Mouse (Mus musculus) heart, embryonic 10.5 days (tissue): Measurements from ENCODE around the gene Crygd. TPM values are rescaled to one million over a fixed set of nuclear protein-coding genes. Genes with fewer than 3 reads are reported as not detected.
"Not testable (repeated sequence)": the region's sequence is repeated elsewhere in the genome, so short reads cannot be mapped to it uniquely, and the experiment has no call there.

Experiments
- DNase-seq: peaks from one replicate; pipeline ENCODE4 v3.0.0-alpha.2; 2017; ENCODE audit warnings: low spot score
- H3K27ac ChIP-seq: fragments of 300-500 bp; sonication (generic); 2 replicates; pipeline ENCODE4 v1.5.1; 2016; ENCODE audit warnings: mild to moderate bottlenecking
- H3K27me3 ChIP-seq: fragments of 300-500 bp; sonication (generic); 2 replicates; pipeline ENCODE4 v1.6.1; 2016; ENCODE audit warnings: mild to moderate bottlenecking; ENCODE audit not compliant: poor library complexity, insufficient read depth, severe bottlenecking
- H3K36me3 ChIP-seq: fragments of 300-500 bp; sonication (generic); 2 replicates; pipeline ENCODE4 v1.6.1; 2016; ENCODE audit warnings: mild to moderate bottlenecking, moderate library complexity
- H3K4me1 ChIP-seq: fragments of 300-500 bp; sonication (generic); 2 replicates; pipeline ENCODE4 v1.6.1; 2016; ENCODE audit warnings: mild to moderate bottlenecking
- H3K4me3 ChIP-seq: fragments of 300-500 bp; sonication (generic); 2 replicates; pipeline ENCODE4 v1.5.1; 2016; ENCODE audit warnings: mild to moderate bottlenecking, moderate library complexity
- H3K9me3 ChIP-seq: fragments of 300-500 bp; sonication (generic); 2 replicates; pipeline ENCODE4 v1.6.1; 2016; ENCODE audit warnings: mild to moderate bottlenecking, moderate library complexity
- WGBS: fragments of 180-500 bp; shearing (Covaris S2); methylation state at CpG from one replicate; pipeline ENCODE4 v1.1.7; 2016; 5-methylcytosine and 5-hydroxymethylcytosine counted together
- polyA plus RNA-seq: library from polyadenylated mRNA; unstranded; fragments of >200 nt; fragmentation: Nextera tagmentation; extraction: Ambion mirVana; gene quantifications from 2 replicates; pipeline ENCODE4 v1.2.1, GENCODE M21; 2016

Gene Crygd
- polyA plus RNA-seq, 1 experiment from 2014 or later = not detected

DNA sequence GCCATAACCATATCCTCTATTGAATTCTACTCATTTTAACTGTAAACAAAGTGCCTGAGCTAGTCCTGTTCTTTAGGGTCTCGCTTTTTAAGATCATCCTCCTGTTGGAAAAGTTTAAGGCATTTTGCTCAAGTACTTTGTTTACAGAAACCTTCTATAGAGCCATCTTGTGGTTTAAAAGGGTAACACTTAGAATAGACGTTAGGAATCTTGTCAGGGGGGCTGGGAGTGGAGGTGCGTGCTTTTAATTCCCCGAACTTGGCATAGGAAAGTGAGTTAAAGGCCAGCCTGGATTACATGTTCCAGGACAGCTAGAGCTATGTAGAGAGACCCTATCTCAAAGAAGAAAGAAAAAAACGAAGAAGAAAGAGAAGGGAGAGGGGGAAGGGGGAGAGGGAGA, 12.4 kb upstream of the Crygd start:
- no peaks in the 10 kb centered on the region for H3K36me3 ChIP-seq
- no peak overlapping the region for H3K27ac ChIP-seq
- H3K4me1 ChIP-seq = no peaks in the 10 kb centered on the region
- no peak overlapping the region for H3K4me3 ChIP-seq
- no peaks in the 10 kb centered on the region for H3K9me3 ChIP-seq
- H3K27me3 ChIP-seq = no peaks in the 10 kb centered on the region
- no peak for DNase-seq
- 14% methylated on average over 5 of the region's 5 CpGs for WGBS

DNA sequence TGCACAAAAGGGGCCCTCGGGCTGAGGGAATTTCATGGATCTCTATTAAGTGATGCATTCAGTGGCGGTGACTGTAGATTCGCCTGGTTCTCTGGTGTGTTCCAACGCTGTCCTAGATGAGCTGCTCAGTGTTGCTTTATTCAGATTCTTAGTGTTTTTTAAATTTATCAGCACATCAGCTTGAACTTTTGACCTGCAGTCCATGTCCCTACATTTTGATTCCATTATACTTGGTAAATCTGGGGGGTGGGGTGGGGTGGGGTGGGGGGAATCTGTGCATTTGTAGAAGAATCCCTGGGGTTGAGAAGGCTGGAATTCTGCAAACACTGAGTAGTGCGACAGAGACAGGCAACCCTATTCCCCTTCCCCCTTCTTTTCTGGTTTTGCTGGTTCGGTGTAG, 10.3 kb upstream of the Crygd start, which contains the start of gene Crygc:
Crygc (minus strand) TSS at position 101 of the 400 bp plus-strand sequence.
- DNase-seq = no peak
- H3K4me1 ChIP-seq = no peaks in the 10 kb centered on the region
- 70% methylated on average over 6 of the region's 6 CpGs for WGBS
- H3K27ac ChIP-seq = no peak within 1 kb of the TSS
- no peaks in the 10 kb centered on the region for H3K27me3 ChIP-seq
- no peak within 1 kb of the TSS for H3K4me3 ChIP-seq
- no peaks in the 10 kb centered on the region for H3K36me3 ChIP-seq
- H3K9me3 ChIP-seq = no peaks in the 10 kb centered on the region

DNA sequence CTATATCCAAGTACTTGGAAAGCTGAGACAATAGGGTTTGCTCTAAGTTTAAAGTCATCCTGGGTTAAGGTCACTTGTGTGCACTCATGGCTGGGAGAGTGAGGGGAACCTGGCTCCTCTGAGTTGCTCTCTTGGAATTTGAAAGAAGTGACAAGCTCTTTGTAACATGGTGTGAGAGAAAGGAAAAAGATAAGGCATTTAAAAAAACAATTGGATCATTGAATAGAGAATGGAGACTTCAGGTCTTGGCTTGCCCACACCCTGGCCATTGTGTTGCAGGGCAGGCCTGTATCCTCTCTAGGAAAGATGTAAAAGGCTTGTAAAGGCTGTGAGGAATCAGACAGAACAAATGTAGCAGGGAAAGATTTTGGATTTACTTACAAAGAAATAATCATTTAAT, 4.6 kb upstream of the Crygd start:
- Histone ChIP-seq H3K9me3 (no peaks in the 10 kb centered on the region), H3K27ac (no peak overlapping the region), H3K27me3 (no peaks in the 10 kb centered on the region), H3K4me3 (no peak overlapping the region), H3K36me3 (no peaks in the 10 kb centered on the region), H3K4me1 (no peaks in the 10 kb centered on the region)
- no peak for DNase-seq

DNA sequence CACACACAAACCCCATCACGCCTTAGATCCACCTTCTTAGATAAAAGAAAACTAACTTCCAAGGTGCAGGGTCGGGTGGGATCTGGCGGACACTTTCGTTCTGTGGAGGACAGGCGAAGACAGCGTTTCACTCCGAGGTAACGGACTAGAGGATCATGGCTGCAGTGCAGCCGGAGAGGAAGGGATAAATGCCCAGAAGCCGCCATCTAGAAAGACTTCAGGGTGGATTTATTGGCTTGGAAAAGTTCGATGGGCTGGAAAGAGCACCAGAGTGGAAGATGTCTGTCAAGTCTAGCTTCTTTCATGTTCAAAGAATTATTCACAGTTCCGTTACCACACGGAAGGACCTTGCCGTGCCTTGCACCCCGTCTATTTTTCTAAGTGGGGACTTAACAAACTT, 949 bp upstream of the Crygd start:
- no peaks in the 10 kb centered on the region for H3K27me3 ChIP-seq
- no peaks in the 10 kb centered on the region for H3K4me1 ChIP-seq
- no peak for DNase-seq
- H3K4me3 ChIP-seq = no peak overlapping the region
- no peaks in the 10 kb centered on the region for H3K9me3 ChIP-seq
- H3K36me3 ChIP-seq = no peaks in the 10 kb centered on the region
- 90% methylated on average over 15 of the region's 15 CpGs for WGBS
- H3K27ac ChIP-seq = no peak overlapping the region

DNA sequence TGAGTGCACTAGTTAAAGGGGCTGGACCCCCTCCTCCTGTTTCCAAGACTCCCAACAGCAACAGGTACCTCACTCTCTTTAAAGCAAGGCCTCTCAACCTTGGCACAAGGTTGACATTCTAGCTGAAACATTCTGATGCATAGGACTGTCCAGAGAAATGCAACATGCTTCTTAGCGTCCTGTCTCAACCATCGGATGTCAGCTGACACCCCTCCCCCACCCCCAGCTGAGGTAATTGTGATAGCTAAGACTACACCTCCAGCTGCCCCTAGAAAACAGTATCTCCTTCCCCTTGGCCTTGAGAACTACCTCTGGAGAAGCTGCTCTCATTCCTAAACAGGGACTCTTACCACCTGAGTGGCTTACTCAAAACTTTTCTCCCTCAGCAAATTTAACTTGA, 11.1 kb downstream of the Crygd start:
- H3K27ac ChIP-seq = no peak overlapping the region
- H3K4me1 ChIP-seq = peaks cover 7% of the 10 kb centered on the region
- H3K36me3 ChIP-seq = no peaks in the 10 kb centered on the region
- WGBS = 15% methylated on average over 2 of the region's 2 CpGs
- no peaks in the 10 kb centered on the region for H3K27me3 ChIP-seq
- H3K9me3 ChIP-seq = no peaks in the 10 kb centered on the region
- H3K4me3 ChIP-seq = no peak overlapping the region
- no peak for DNase-seq

DNA sequence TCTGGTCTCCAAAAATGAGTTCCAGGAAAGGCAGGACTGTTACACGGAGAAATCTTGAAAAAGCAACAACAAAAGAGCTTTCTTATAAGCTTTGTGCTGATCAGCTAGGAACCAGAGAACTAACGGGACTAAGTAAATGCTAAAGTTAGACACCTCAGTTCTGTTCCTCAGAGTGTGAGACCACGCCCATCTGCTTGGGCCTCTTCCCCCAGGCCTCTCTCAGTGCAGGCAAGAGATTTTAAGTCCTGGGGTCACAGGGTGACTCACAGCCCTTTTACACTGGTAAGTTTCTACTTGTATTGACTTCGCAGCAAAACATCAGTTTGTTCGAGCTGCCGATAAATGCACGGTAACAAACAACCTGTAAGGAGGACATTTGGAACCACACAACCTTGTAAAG, 11.6 kb downstream of the Crygd start:
- H3K27ac ChIP-seq = no peak overlapping the region
- no peaks in the 10 kb centered on the region for H3K9me3 ChIP-seq
- H3K4me1 ChIP-seq = peaks cover 7% of the 10 kb centered on the region
- H3K27me3 ChIP-seq = no peaks in the 10 kb centered on the region
- no peak overlapping the region for H3K4me3 ChIP-seq
- WGBS = 57% methylated on average over 7 of the region's 7 CpGs
- DNase-seq = no peak
- H3K36me3 ChIP-seq = no peaks in the 10 kb centered on the region

DNA sequence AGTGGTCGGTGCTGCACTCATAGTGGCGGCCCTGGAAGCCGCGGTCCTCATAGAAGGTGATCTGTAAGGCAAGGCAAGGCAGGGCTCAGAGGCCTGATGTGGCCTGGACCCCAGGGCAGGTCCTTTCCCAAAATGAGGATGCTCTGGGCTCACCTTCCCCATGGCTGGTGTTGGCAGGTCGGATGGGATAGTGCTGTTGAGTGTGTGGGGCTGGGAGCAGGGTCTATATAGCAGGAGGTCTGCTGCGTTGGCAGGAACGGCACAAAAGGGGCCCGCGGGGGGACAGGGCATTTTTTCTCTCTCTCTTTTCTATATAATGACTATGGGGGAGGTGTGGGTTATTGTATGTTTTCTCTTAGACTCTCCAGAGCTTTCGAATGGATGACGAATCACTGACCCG, 12.3 kb downstream of the Crygd start, which contains the start of gene Cryge:
Cryge (minus strand) TSS at position 198 of the 400 bp plus-strand sequence.
- H3K4me1 ChIP-seq, H3K9me3 ChIP-seq, H3K36me3 ChIP-seq, H3K4me3 ChIP-seq, H3K27me3 ChIP-seq, DNase-seq, H3K27ac ChIP-seq: not testable (repeated sequence)
- 82% methylated on average over 11 of the region's 12 CpGs for WGBS

DNA sequence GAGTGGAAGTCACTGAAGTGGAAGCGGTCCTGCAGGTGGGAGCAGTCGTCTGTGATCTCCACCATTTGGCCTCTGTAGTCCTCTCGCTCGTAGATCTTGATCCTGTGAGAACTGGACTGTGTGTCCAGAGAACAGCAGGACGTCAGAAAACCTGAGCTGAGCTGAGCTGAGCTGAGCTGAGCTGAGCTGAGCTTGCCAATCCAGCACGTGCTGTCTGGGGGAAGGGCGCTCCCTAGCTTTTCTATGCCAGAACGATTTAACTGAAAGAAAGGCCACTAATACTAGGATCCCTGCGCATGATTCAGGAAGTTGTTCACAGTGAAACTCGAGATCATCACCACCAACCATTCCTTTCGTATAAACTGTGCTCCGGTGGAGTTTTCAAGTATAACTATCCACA, 14.5 kb downstream of the Crygd start:
- WGBS = 61% methylated on average over 12 of the region's 12 CpGs
- DNase-seq = no peak
- no peaks in the 10 kb centered on the region for H3K36me3 ChIP-seq

DNA sequence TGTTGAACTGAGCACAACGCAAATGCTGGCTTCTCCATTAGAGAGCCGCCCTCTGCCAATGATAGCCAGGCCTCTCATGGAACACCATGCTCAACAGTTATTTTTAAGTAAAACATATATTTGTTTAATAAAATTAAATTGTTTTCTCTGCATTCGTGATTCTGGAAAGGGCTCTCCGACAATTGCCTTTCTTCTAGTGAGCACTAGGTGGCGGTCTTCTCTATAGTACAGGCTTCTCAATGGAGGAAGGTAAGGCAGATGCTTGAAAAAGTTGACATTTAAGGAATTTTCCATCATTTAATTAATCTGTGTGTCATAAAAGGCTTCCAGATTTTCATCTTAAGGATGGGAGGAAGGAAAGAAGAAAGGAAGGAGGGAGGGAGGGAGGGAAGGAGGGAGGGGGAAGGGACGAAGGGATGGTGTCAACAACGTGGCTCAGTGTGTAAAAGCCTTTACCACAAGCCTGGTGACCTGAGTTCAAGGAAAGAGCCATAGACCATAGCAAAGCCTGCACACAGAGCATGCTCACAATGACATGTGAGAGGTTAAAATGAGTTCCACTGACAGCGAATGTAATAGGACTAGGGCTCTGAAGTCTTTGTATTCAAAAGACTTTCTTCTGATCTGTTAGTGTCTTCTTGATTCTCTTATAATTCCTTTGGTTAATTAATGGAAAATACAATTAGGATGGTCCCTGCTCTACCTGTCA, 16.7 kb downstream of the Crygd start:
- 40% methylated on average over 8 of the region's 8 CpGs for WGBS

More for the DNA sequence above, 14.5 kb downstream of the Crygd start:
- Histone ChIP-seq H3K4me3 (no peak overlapping the region), H3K27ac (no peak overlapping the region), H3K4me1 (peaks cover 7% of the 10 kb centered on the region), H3K9me3 (no peaks in the 10 kb centered on the region), H3K27me3 (no peaks in the 10 kb centered on the region)

DNA sequence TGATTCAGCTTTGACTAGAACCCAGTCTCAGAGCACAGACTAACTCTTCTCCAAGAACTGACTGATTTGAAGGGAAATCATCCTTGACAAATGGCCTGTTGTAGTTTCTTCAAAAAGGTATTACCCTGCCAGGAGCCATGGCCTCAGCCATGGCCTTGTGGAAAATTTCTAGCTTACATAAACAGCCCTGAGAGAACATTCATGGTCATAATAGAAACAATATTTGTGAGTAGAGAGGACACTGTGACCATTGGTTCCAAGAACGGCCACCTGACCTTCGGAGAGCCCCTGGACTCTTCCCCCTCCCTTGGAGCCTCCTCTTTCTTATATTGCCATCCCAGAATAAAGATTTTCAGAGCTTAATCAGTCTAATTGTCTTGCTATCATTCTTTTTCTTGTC, 19.8 kb downstream of the Crygd start:
- Histone ChIP-seq H3K4me1 (peaks cover 3% of the 10 kb centered on the region; the same call in 1 of the 2 replicates), H3K27me3 (no peaks in the 10 kb centered on the region), H3K36me3 (no peaks in the 10 kb centered on the region), H3K9me3 (no peaks in the 10 kb centered on the region), H3K4me3 (no peak overlapping the region), H3K27ac (no peak overlapping the region)
- WGBS = 79% methylated on average over 2 of the region's 2 CpGs
- DNase-seq = no peak

More for the DNA sequence above, 16.7 kb downstream of the Crygd start:
- Histone ChIP-seq H3K27ac (no peak overlapping the region), H3K36me3 (no peaks in the 10 kb centered on the region), H3K4me1 (no peaks in the 10 kb centered on the region), H3K9me3 (no peaks in the 10 kb centered on the region), H3K4me3 (no peak overlapping the region), H3K27me3 (no peaks in the 10 kb centered on the region)
- no peak for DNase-seq

DNA sequence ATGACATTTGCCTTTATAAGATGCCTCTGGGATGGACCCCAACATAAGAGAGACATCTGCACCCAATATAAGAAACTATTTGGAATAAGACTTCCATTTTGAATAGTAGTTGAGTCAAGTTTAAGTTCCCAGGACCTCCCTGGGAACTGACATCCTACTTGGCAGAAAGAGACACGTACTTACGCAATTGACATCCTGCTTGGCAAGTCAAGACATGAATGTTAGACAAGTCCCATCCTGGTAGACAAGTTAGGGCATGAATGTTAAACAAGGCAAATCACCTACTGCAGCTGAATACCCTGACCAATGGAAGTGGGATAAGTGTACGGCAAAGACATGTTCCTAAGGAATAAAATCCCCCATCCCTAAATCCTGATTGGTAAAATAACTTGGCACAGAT, 21.4 kb downstream of the Crygd start:
- Histone ChIP-seq H3K4me1 (peaks cover 3% of the 10 kb centered on the region; the same call in 1 of the 2 replicates), H3K36me3 (no peaks in the 10 kb centered on the region), H3K27me3 (no peaks in the 10 kb centered on the region), H3K4me3 (no peak overlapping the region), H3K27ac (no peak overlapping the region), H3K9me3 (no peaks in the 10 kb centered on the region)
- no peak for DNase-seq
- WGBS = 92% methylated on average over 3 of the region's 3 CpGs

DNA sequence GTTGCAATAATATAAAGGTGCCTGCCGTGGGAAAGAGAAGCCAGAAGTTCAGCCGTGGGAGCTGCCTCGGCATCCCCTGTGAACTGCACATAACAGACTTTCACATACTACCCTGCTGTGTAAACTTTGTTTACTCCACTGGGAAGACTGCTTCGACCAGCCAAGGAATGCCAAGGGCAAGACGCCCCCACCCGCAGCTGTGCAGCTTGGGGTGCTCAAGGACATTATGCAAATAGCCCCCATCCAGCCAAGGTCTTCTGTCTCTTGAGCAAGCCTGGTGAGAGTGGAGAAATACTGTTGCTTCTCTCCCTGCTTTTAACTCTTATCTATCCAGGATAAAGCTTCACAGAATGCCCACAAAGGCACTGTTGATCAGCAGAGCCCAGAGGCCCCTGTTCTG, 22.4 kb downstream of the Crygd start:
- Histone ChIP-seq H3K9me3 (no peaks in the 10 kb centered on the region), H3K27me3 (no peaks in the 10 kb centered on the region), H3K36me3 (no peaks in the 10 kb centered on the region), H3K27ac (no peak overlapping the region), H3K4me1 (peaks cover 3% of the 10 kb centered on the region; the same call in 1 of the 2 replicates), H3K4me3 (no peak overlapping the region)
- 71% methylated on average over 6 of the region's 6 CpGs for WGBS
- no peak for DNase-seq

DNA sequence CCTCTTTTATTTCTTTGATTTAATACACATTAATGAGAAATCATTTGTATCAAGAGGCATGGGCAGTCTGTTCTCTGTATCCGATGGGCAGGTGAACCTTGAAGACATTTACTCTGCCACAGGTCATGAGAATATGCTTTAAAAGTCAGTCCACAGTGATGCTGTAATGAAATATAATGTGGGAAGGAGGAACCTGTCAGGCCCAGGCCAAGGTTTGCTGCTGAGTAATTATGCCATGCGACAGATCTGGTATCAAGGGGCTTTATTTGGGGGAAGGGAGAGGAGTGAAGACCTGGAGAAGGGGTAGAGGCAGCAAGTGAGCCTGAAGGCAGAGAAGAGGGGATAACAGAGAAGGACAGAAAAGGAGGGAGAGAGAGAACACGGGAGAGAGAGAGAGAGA, 23.6 kb downstream of the Crygd start:
- Histone ChIP-seq H3K27me3 (no peaks in the 10 kb centered on the region), H3K4me3 (no peak overlapping the region), H3K9me3 (no peaks in the 10 kb centered on the region), H3K4me1 (peaks cover 3% of the 10 kb centered on the region; the same call in 1 of the 2 replicates), H3K36me3 (no peaks in the 10 kb centered on the region), H3K27ac (no peak overlapping the region)
- WGBS = 77% methylated on average over 3 of the region's 3 CpGs
- no peak for DNase-seq

DNA sequence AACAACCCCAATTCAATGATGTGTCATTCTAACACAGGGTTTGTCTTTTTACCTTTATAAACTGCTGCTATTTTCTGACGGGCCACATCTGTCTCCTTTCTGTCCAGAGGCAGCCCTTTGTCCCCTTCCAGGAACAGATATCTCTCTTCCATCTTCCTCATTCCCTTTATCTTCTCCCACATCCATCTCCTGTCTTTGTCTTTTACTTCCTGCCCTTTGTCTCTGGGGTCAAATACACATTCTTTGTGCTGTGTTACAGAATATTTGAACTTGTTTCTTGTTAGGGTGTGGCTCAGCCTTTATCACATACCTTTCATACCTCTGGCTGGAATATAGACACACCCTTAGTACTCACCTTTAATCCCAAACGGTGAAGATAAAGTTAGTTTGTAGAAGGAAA, 25.7 kb downstream of the Crygd start:
- H3K4me1 ChIP-seq = peaks cover 3% of the 10 kb centered on the region; the same call in 1 of the 2 replicates
- WGBS = 55% methylated on average over 2 of the region's 2 CpGs
- H3K27me3 ChIP-seq = no peaks in the 10 kb centered on the region
- no peak overlapping the region for H3K4me3 ChIP-seq
- no peaks in the 10 kb centered on the region for H3K36me3 ChIP-seq
- no peak overlapping the region for H3K27ac ChIP-seq
- no peaks in the 10 kb centered on the region for H3K9me3 ChIP-seq
- DNase-seq = no peak
